Mouse (Mus musculus): ENCODE measurements around the gene Tap2. TPM values are rescaled to one million over a fixed set of nuclear protein-coding genes. Genes with fewer than 3 reads are reported as not detected.
A peak's percentile ranks its signal among the peaks of the same experiment; 100 is the strongest.

Gene Tap2
- total and polyA plus RNA-seq, 3 experiments, result 54.8 to 121 (median 110) TPM

DNA sequence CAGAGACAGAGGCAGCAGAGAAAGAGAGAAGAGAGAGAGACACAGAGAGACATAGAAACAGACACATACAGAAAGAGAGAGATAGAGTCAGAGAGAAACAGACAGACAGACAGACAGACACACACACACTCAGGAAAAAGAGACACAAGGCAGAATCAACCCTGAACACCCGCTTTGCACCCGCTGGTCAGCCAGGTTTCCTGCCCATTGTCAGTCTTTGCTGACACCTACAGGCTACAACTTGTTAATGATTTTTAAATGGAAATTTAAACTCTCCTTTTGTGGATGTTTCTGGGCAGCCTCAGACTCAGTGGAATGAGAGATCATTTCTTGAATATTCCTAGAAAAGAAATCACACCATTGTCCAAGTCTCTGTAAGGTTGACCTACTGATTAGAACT is 34.0 kb upstream of the Tap2 start:
- Histone ChIP-seq H3K9ac (ENCODE audit: insufficient read depth, low read depth) (no peak overlapping the region), H3K27ac (ENCODE audit: insufficient read depth, low read depth) (no peak overlapping the region), H3K4me1 (ENCODE audit: control insufficient read depth in 1 of 2, insufficient read depth in 2 of 2) (peaks cover 3 to 15% of the 10 kb centered on the region in 2 experiments), H3K27me3 (replicated peaks) (no peaks in the 10 kb centered on the region), H3K36me3 (replicated peaks in 1 of 2; ENCODE audit: control insufficient read depth in 1 of 2, insufficient read depth in 1 of 2, low read length in 1 of 2) (peaks cover 0 to 2% of the 10 kb centered on the region in 2 experiments), H3K4me3 (replicated peaks in 1 of 3; ENCODE audit: low read depth in 2 of 3, low read length in 2 of 3, poor library complexity in 1 of 3) (no peak overlapping the region), H3K4me2 (ENCODE audit: insufficient read depth, low read depth, poor library complexity, severe bottlenecking) (no peak overlapping the region), H3K79me2 (replicated peaks; ENCODE audit: control insufficient read depth, extremely low read depth, insufficient read depth, poor library complexity, severe bottlenecking) (no peaks in the 10 kb centered on the region; the same call in 1 of the 2 replicates), H3K9me3 (replicated peaks; ENCODE audit: low read length) (peaks cover 15% of the 10 kb centered on the region)
- peak; percentile 69 for DNase-seq (ENCODE audit: extremely low read depth)
- dilution Hi-C loops (cut with MboI; ENCODE audit: extremely low pct_ligation_motif_present, extremely low pct_unique_long_range_greater_than_20kb, low sequenced_read_pairs) (no loop called here), in situ Hi-C loops (cut with MboI; ENCODE audit: low pct_ligation_motif_present, low pct_unique_long_range_greater_than_20kb, low sequenced_read_pairs) (no loop called here)
- no peak for TF ChIP-seq E2F4 (IDR thresholded peaks at IDR 0.05; ENCODE audit: insufficient replicate concordance, low read depth, low read length)
- no peak for TF ChIP-seq TBP (conservative IDR thresholded peaks at IDR 0.05; ENCODE audit: low read depth, low read length)
- no peak for TF ChIP-seq USF1 (IDR thresholded peaks at IDR 0.05; ENCODE audit: low read depth, low read length)
- TF ChIP-seq RAD21 (IDR thresholded peaks at IDR 0.05; ENCODE audit: low read depth, low read length), result peak; percentile 83
- no peak for TF ChIP-seq POLR2AphosphoS2 (IDR thresholded peaks at IDR 0.05; ENCODE audit: low read depth, low read length)
- no peak for TF ChIP-seq RCOR1 (conservative IDR thresholded peaks at IDR 0.05; ENCODE audit: low read depth, low read length)
- no peak for TF ChIP-seq KAT2A (IDR thresholded peaks at IDR 0.05; ENCODE audit: insufficient replicate concordance, low read length)
- TF ChIP-seq CTCF (conservative IDR thresholded peaks at IDR 0.05 in 1 of 2, IDR thresholded peaks at IDR 0.05 in 1 of 2; ENCODE audit: low read depth in 2 of 2, low read length in 2 of 2), result peak in 1 of 2 experiments; percentile 87; a peak in 3 of 4 replicates
- TF ChIP-seq SMC3 (IDR thresholded peaks at IDR 0.05; ENCODE audit: low read depth, low read length), result peak; percentile 86
- TF ChIP-seq JUND (conservative IDR thresholded peaks at IDR 0.05; ENCODE audit: low read depth, low read length), result no peak
- no peak for TF ChIP-seq CHD1 (IDR thresholded peaks at IDR 0.05; ENCODE audit: low read depth, low read length)
- no peak for TF ChIP-seq POLR2A (IDR thresholded peaks at IDR 0.05; ENCODE audit: low read depth, low read length)
- no peak for TF ChIP-seq ELF1 (IDR thresholded peaks at IDR 0.05; ENCODE audit: low read depth, low read length)
- TF ChIP-seq ZC3H11A (IDR thresholded peaks at IDR 0.05; ENCODE audit: low read depth, low read length), result peak; percentile 70
- no peak for TF ChIP-seq MXI1 (IDR thresholded peaks at IDR 0.05; ENCODE audit: low read depth, low read length)
- TF ChIP-seq CHD2 (IDR thresholded peaks at IDR 0.05; ENCODE audit: low read length), result no peak
- no peak for TF ChIP-seq JUN (IDR thresholded peaks at IDR 0.05; ENCODE audit: insufficient read depth, low read depth, low read length)
- 0 out of 2 replicates have a peak, but pooled peaks have one; percentile 35 for TF ChIP-seq MAZ (IDR thresholded peaks at IDR 0.05; ENCODE audit: low read depth, low read length)

GRCm38 (mm10) chr17:34170487-34170876 is 32.8 kb upstream of the Tap2 start:
- H3K4me3 ChIP-seq (replicated peaks in 1 of 3; ENCODE audit: low read depth in 2 of 3, low read length in 2 of 3, poor library complexity in 1 of 3), result no peak overlapping the region
- no peak for TF ChIP-seq RAD21 (IDR thresholded peaks at IDR 0.05; ENCODE audit: low read depth, low read length)
- no peak for TF ChIP-seq CTCF (conservative IDR thresholded peaks at IDR 0.05 in 1 of 2, IDR thresholded peaks at IDR 0.05 in 1 of 2; ENCODE audit: low read depth in 2 of 2, low read length in 2 of 2)
- TF ChIP-seq JUN (IDR thresholded peaks at IDR 0.05; ENCODE audit: insufficient read depth, low read depth, low read length), result no peak
- no peak for TF ChIP-seq NRF1 (IDR thresholded peaks at IDR 0.05; ENCODE audit: low read depth, low read length)
- TF ChIP-seq ZC3H11A (IDR thresholded peaks at IDR 0.05; ENCODE audit: low read depth, low read length), result no peak
- TF ChIP-seq IRF4 (IDR thresholded peaks at IDR 0.05; ENCODE audit: low read depth, low read length), result no peak
- H3K9ac ChIP-seq (ENCODE audit: insufficient read depth, low read depth), result no peak overlapping the region
- peaks cover 0 to 2% of the 10 kb centered on the region in 2 experiments for H3K36me3 ChIP-seq (replicated peaks in 1 of 2; ENCODE audit: control insufficient read depth in 1 of 2, insufficient read depth in 1 of 2, low read length in 1 of 2)
- H3K4me2 ChIP-seq (ENCODE audit: insufficient read depth, low read depth, poor library complexity, severe bottlenecking), result no peak overlapping the region
- peaks cover 13% of the 10 kb centered on the region for H3K9me3 ChIP-seq (replicated peaks; ENCODE audit: low read length)
- dilution Hi-C loops (cut with MboI; ENCODE audit: extremely low pct_ligation_motif_present, extremely low pct_unique_long_range_greater_than_20kb, low sequenced_read_pairs), result no loop called here
- in situ Hi-C loops (cut with MboI; ENCODE audit: low pct_ligation_motif_present, low pct_unique_long_range_greater_than_20kb, low sequenced_read_pairs), result no loop called here
- DNase-seq (ENCODE audit: extremely low read depth), result no peak
- H3K27ac ChIP-seq (ENCODE audit: insufficient read depth, low read depth), result no peak overlapping the region
- H3K79me2 ChIP-seq (replicated peaks; ENCODE audit: control insufficient read depth, extremely low read depth, insufficient read depth, poor library complexity, severe bottlenecking), result no peaks in the 10 kb centered on the region
- no peaks in the 10 kb centered on the region for H3K27me3 ChIP-seq (replicated peaks)
- peaks cover 6 to 19% of the 10 kb centered on the region in 2 experiments for H3K4me1 ChIP-seq (ENCODE audit: control insufficient read depth in 1 of 2, insufficient read depth in 2 of 2)

Measured in CH12.LX (cell line).